Mouse (Mus musculus): ENCODE results near the gene Col24a1. TPM values are rescaled to one million over a fixed set of nuclear protein-coding genes. Genes with fewer than 3 reads are reported as not detected.

The Col24a1 gene
- polyA plus RNA-seq, 1 experiment from 2014 or later: 2.4 TPM

DNA sequence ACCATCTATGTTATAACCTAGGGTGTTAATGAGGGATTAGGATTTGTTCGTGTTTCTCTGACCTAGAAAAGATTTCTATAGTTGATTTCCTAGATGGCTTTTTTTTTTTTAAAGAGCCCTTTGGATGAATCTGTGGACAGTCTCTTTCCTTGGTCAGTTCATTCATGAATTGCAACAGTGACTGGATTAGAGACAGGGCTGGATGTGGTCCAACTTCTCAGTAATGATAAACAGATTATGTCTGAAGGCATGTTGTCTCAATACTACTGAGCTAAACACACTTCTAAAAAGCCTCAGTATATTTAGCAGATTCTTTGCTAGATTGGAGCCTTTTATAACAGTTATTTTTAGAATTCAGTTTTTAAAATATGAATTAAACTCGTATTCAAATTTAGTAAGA, 44.9 kb downstream of the Col24a1 start:
- WGBS: 65% methylated on average over 2 of the region's 2 CpGs
- no peaks in the 10 kb centered on the region for H3K9me3 ChIP-seq (ENCODE audit: control insufficient read depth, low read length)

GRCm38 (mm10) chr3:145339851-145340499, 47.7 kb downstream of the Col24a1 start:
- Histone ChIP-seq H3K27ac (ENCODE audit: low read length) (no peak overlapping the region), H3K4me3 (ENCODE audit: low read length) (no peak overlapping the region), H3K9me3 (ENCODE audit: control insufficient read depth, low read length) (no peaks in the 10 kb centered on the region), H3K4me1 (ENCODE audit: control insufficient read depth, insufficient read depth, low read length) (no peaks in the 10 kb centered on the region), H3K9ac (ENCODE audit: low read depth, low read length) (no peak overlapping the region), H3K36me3 (ENCODE audit: control insufficient read depth, insufficient read depth, low read length) (no peaks in the 10 kb centered on the region), H3K27me3 (replicated peaks; ENCODE audit: control insufficient read depth, insufficient read depth, low read length) (no peaks in the 10 kb centered on the region), H3K4me2 (ENCODE audit: low read depth, low read length) (no peak overlapping the region)
- no peak for ATAC-seq
- 68% methylated on average over 10 of the region's 10 CpGs for WGBS

More for the DNA sequence above, 44.9 kb downstream of the Col24a1 start:
- Histone ChIP-seq H3K4me2 (ENCODE audit: low read depth, low read length) (no peak overlapping the region), H3K27ac (ENCODE audit: low read length) (no peak overlapping the region), H3K36me3 (ENCODE audit: control insufficient read depth, insufficient read depth, low read length) (no peaks in the 10 kb centered on the region), H3K9ac (ENCODE audit: low read depth, low read length) (no peak overlapping the region), H3K4me3 (ENCODE audit: low read length) (no peak overlapping the region), H3K4me1 (ENCODE audit: control insufficient read depth, insufficient read depth, low read length) (no peaks in the 10 kb centered on the region), H3K27me3 (replicated peaks; ENCODE audit: control insufficient read depth, insufficient read depth, low read length) (no peaks in the 10 kb centered on the region)
- no peak for ATAC-seq

GRCm38 (mm10) chr3:145348690-145349089, 56.4 kb downstream of the Col24a1 start:
- H3K27ac ChIP-seq (ENCODE audit: low read length): no peak overlapping the region
- H3K4me3 ChIP-seq (ENCODE audit: low read length): no peak overlapping the region
- no peak overlapping the region for H3K4me2 ChIP-seq (ENCODE audit: low read depth, low read length)
- 90% methylated on average over 3 of the region's 3 CpGs for WGBS
- no peaks in the 10 kb centered on the region for H3K36me3 ChIP-seq (ENCODE audit: control insufficient read depth, insufficient read depth, low read length)
- H3K9me3 ChIP-seq (ENCODE audit: control insufficient read depth, low read length): no peaks in the 10 kb centered on the region
- no peaks in the 10 kb centered on the region for H3K27me3 ChIP-seq (replicated peaks; ENCODE audit: control insufficient read depth, insufficient read depth, low read length)
- H3K9ac ChIP-seq (ENCODE audit: low read depth, low read length): no peak overlapping the region
- no peak for ATAC-seq
- no peaks in the 10 kb centered on the region for H3K4me1 ChIP-seq (ENCODE audit: control insufficient read depth, insufficient read depth, low read length)

DNA sequence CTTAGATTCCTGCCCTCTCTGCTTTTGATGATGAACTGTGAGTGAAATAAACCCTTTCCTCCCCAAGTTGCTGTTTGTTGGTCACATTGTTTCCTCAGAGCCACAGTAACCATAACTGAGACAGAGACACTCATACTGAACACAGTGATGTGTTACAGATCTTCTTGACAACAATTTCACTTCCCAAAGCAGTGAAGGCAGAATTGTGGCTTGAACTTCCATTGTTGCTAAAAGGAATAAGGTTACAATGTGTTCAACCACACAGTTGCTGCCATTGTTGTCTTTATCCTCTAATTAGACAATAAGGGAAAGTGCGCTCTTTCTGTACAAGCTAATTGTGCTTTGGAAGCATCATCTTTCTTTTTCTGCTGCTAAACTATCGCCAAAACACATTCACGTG, 61.7 kb downstream of the Col24a1 start:
- no peak overlapping the region for H3K27ac ChIP-seq (ENCODE audit: low read length)
- 84% methylated on average over 3 of the region's 3 CpGs for WGBS
- no peaks in the 10 kb centered on the region for H3K27me3 ChIP-seq (replicated peaks; ENCODE audit: control insufficient read depth, insufficient read depth, low read length)
- H3K4me1 ChIP-seq (ENCODE audit: control insufficient read depth, insufficient read depth, low read length): no peaks in the 10 kb centered on the region
- H3K4me2 ChIP-seq (ENCODE audit: low read depth, low read length): no peak overlapping the region
- H3K9ac ChIP-seq (ENCODE audit: low read depth, low read length): no peak overlapping the region
- H3K4me3 ChIP-seq (ENCODE audit: low read length): no peak overlapping the region
- H3K36me3 ChIP-seq (ENCODE audit: control insufficient read depth, insufficient read depth, low read length): no peaks in the 10 kb centered on the region
- ATAC-seq: no peak
- H3K9me3 ChIP-seq (ENCODE audit: control insufficient read depth, low read length): no peaks in the 10 kb centered on the region

GRCm38 (mm10) chr3:145356865-145357487, 64.7 kb downstream of the Col24a1 start:
- peak; percentile 85 for ATAC-seq
- 58% methylated on average over 6 of the region's 6 CpGs for WGBS

GRCm38 (mm10) chr3:145365227-145365626, 73.0 kb downstream of the Col24a1 start:
- Histone ChIP-seq H3K36me3 (ENCODE audit: control insufficient read depth, insufficient read depth, low read length) (no peaks in the 10 kb centered on the region; the same call in 1 of the 2 replicates), H3K4me1 (ENCODE audit: control insufficient read depth, insufficient read depth, low read length) (no peaks in the 10 kb centered on the region), H3K4me2 (ENCODE audit: low read depth, low read length) (no peak overlapping the region), H3K9me3 (ENCODE audit: control insufficient read depth, low read length) (0 out of 2 replicates have a peak, but pooled peaks cover 3% of the 10 kb centered on the region), H3K27me3 (replicated peaks; ENCODE audit: control insufficient read depth, insufficient read depth, low read length) (no peaks in the 10 kb centered on the region), H3K9ac (ENCODE audit: low read depth, low read length) (no peak overlapping the region), H3K27ac (ENCODE audit: low read length) (no peak overlapping the region), H3K4me3 (ENCODE audit: low read length) (no peak overlapping the region)
- 44% methylated on average over 3 of the region's 3 CpGs for WGBS
- no peak for ATAC-seq

More at GRCm38 (mm10) chr3:145356865-145357487, 64.7 kb downstream of the Col24a1 start:
- H3K4me1 ChIP-seq (ENCODE audit: control insufficient read depth, insufficient read depth, low read length): no peaks in the 10 kb centered on the region
- no peaks in the 10 kb centered on the region for H3K27me3 ChIP-seq (replicated peaks; ENCODE audit: control insufficient read depth, insufficient read depth, low read length)
- H3K9me3 ChIP-seq (ENCODE audit: control insufficient read depth, low read length): 0 out of 2 replicates have a peak, but pooled peaks cover 3% of the 10 kb centered on the region
- no peak overlapping the region for H3K9ac ChIP-seq (ENCODE audit: low read depth, low read length)
- H3K4me3 ChIP-seq (ENCODE audit: low read length): no peak overlapping the region
- H3K4me2 ChIP-seq (ENCODE audit: low read depth, low read length): no peak overlapping the region
- H3K27ac ChIP-seq (ENCODE audit: low read length): no peak overlapping the region
- H3K36me3 ChIP-seq (ENCODE audit: control insufficient read depth, insufficient read depth, low read length): no peaks in the 10 kb centered on the region; the same call in 1 of the 2 replicates

GRCm38 (mm10) chr3:145367176-145367717, 75.0 kb downstream of the Col24a1 start:
- no peak overlapping the region for H3K27ac ChIP-seq (ENCODE audit: low read length)
- 58% methylated on average over 4 of the region's 4 CpGs for WGBS
- peak; percentile 42 for ATAC-seq
- no peaks in the 10 kb centered on the region for H3K27me3 ChIP-seq (replicated peaks; ENCODE audit: control insufficient read depth, insufficient read depth, low read length)
- H3K9ac ChIP-seq (ENCODE audit: low read depth, low read length): no peak overlapping the region
- no peak overlapping the region for H3K4me3 ChIP-seq (ENCODE audit: low read length)
- no peaks in the 10 kb centered on the region for H3K4me1 ChIP-seq (ENCODE audit: control insufficient read depth, insufficient read depth, low read length)
- H3K36me3 ChIP-seq (ENCODE audit: control insufficient read depth, insufficient read depth, low read length): no peaks in the 10 kb centered on the region
- no peaks in the 10 kb centered on the region for H3K9me3 ChIP-seq (ENCODE audit: control insufficient read depth, low read length)
- H3K4me2 ChIP-seq (ENCODE audit: low read depth, low read length): no peak overlapping the region

- H3K27me3 ChIP-seq (replicated peaks; ENCODE audit: control insufficient read depth, insufficient read depth, low read length): no peaks in the 10 kb centered on the region
- no peak overlapping the region for H3K9ac ChIP-seq (ENCODE audit: low read depth, low read length)
- H3K4me2 ChIP-seq (ENCODE audit: low read depth, low read length): no peak overlapping the region
- no peak for ATAC-seq
- 87% methylated on average over 3 of the region's 3 CpGs for WGBS
- no peak overlapping the region for H3K27ac ChIP-seq (ENCODE audit: low read length)
- H3K9me3 ChIP-seq (ENCODE audit: control insufficient read depth, low read length): no peaks in the 10 kb centered on the region
- H3K36me3 ChIP-seq (ENCODE audit: control insufficient read depth, insufficient read depth, low read length): no peaks in the 10 kb centered on the region
- no peaks in the 10 kb centered on the region for H3K4me1 ChIP-seq (ENCODE audit: control insufficient read depth, insufficient read depth, low read length)
- H3K4me3 ChIP-seq (ENCODE audit: low read length): no peak overlapping the region
Observed at GRCm38 (mm10) chr3:145376298-145376697, 84.0 kb downstream of the Col24a1 start.

GRCm38 (mm10) chr3:145383095-145383494, 90.8 kb downstream of the Col24a1 start:
- Histone ChIP-seq H3K27me3 (replicated peaks; ENCODE audit: control insufficient read depth, insufficient read depth, low read length) (no peaks in the 10 kb centered on the region), H3K36me3 (ENCODE audit: control insufficient read depth, insufficient read depth, low read length) (no peaks in the 10 kb centered on the region), H3K9me3 (ENCODE audit: control insufficient read depth, low read length) (peaks cover 3% of the 10 kb centered on the region; the same call in 1 of the 2 replicates), H3K4me3 (ENCODE audit: low read length) (no peak overlapping the region), H3K4me2 (ENCODE audit: low read depth, low read length) (no peak overlapping the region), H3K27ac (ENCODE audit: low read length) (no peak overlapping the region), H3K4me1 (ENCODE audit: control insufficient read depth, insufficient read depth, low read length) (no peaks in the 10 kb centered on the region), H3K9ac (ENCODE audit: low read depth, low read length) (no peak overlapping the region)
- WGBS: 83% methylated on average over 13 of the region's 13 CpGs
- ATAC-seq: no peak

All from intestine, embryonic 16.5 days (tissue).